Mouse (Mus musculus): ENCODE results near the gene Ebpl.
A peak's percentile ranks its signal among the peaks of the same experiment; 100 is the strongest.
"Not testable (repeated sequence)": the region's sequence is repeated elsewhere in the genome, so short reads cannot be mapped to it uniquely, and the experiment has no call there.

Gene Ebpl

GRCm38 (mm10) chr14:61327007-61327406 is 33.2 kb downstream of the Ebpl start:
- DNase-seq, result not testable (repeated sequence)

- DNase-seq, result no peak
Measured at GRCm38 (mm10) chr14:61322740-61323139, 37.5 kb downstream of the Ebpl start.

GRCm38 (mm10) chr14:61321200-61321599 is 39.0 kb downstream of the Ebpl start:
- DNase-seq, result no peak

GRCm38 (mm10) chr14:61320765-61321164 is 39.5 kb downstream of the Ebpl start:
- DNase-seq, result no peak

- peak; percentile 35 for DNase-seq
Measured at GRCm38 (mm10) chr14:61316861-61317260, 43.4 kb downstream of the Ebpl start.

- DNase-seq, result no peak
Measured at GRCm38 (mm10) chr14:61310963-61311362, 49.3 kb downstream of the Ebpl start.

- no peak for DNase-seq
Measured at GRCm38 (mm10) chr14:61310036-61310772, 50.0 kb downstream of the Ebpl start.

GRCm38 (mm10) chr14:61309593-61309992 is 50.6 kb downstream of the Ebpl start, which contains the start of gene Arl11:
Gene Arl11 (plus strand): TSS chr14:61309753.
- no peak for DNase-seq

GRCm38 (mm10) chr14:61303969-61304609 is 56.1 kb downstream of the Ebpl start:
- no peak for DNase-seq

GRCm38 (mm10) chr14:61302428-61302827 is 57.8 kb downstream of the Ebpl start:
- DNase-seq, result no peak

- no peak for DNase-seq
Measured at GRCm38 (mm10) chr14:61301323-61301722, 58.9 kb downstream of the Ebpl start.

- DNase-seq, result no peak
Measured at GRCm38 (mm10) chr14:61299810-61300209, 60.4 kb downstream of the Ebpl start.

- DNase-seq, result peak; percentile 23
Measured at GRCm38 (mm10) chr14:61294738-61295079, 65.5 kb downstream of the Ebpl start.

GRCm38 (mm10) chr14:61293884-61294737 is 66.1 kb downstream of the Ebpl start:
- peak; percentile 47 for DNase-seq

- DNase-seq, result peak; percentile 11
Measured at GRCm38 (mm10) chr14:61290664-61291063, 69.6 kb downstream of the Ebpl start.

GRCm38 (mm10) chr14:61288606-61289286 is 71.5 kb downstream of the Ebpl start:
- no peak for DNase-seq

All from kidney, adult 11 months (tissue).